Mouse (Mus musculus): ENCODE results near the gene Tes.

GRCm38 (mm10) chr6:17066211-17066940 is 1.4 kb downstream of the Tes start:
- TF ChIP-seq CTCF (IDR thresholded peaks at IDR 0.05; ENCODE audit: control insufficient read depth, insufficient read depth, low read length), result no peak
- no peak for TF ChIP-seq POLR2A (IDR thresholded peaks at IDR 0.05; ENCODE audit: borderline replicate concordance, control insufficient read depth, low read depth, low read length)

Measured in bone marrow, adult 2 months (tissue).